Mouse (Mus musculus) lung, postnatal 0 days (tissue): ENCODE measurements at regions not wholly inside any gene's neighbourhood (a gene's known extent, or its start where the extent isn't known, plus 50 kb on each side); places are given as distances from the start of the nearest gene placed in this dataset.

Experiments used
- ATAC-seq: fragments of 200-750 bp; cut with Nextera tagmentation; 2 replicates; pipeline ENCODE4 v1.8.0; 2017; ENCODE audit warnings: moderate library complexity
- DNase-seq: peaks from one replicate; pipeline ENCODE4 v3.0.0-alpha.2; 2016; ENCODE audit warnings: low spot score
- H3K27ac ChIP-seq: fragments of 300-500 bp; sonication (generic); 2 replicates; pipeline ENCODE4 v1.5.1; 2014; ENCODE audit warnings: antibody characterized with exemption, mild to moderate bottlenecking, low read length, mixed read lengths
- H3K27me3 ChIP-seq: fragments of 300-500 bp; sonication (generic); replicated peaks from 2 replicates; pipeline ENCODE4 v1.6.1; 2014; ENCODE audit warnings: low read length, mixed read lengths; ENCODE audit not compliant: insufficient read depth
- H3K36me3 ChIP-seq: fragments of 300-500 bp; sonication (generic); 2 replicates; pipeline ENCODE4 v1.6.1; 2014; ENCODE audit warnings: low read length, mixed read lengths; ENCODE audit not compliant: insufficient read depth
- H3K4me1 ChIP-seq: fragments of 300-500 bp; sonication (generic); 2 replicates; pipeline ENCODE4 v1.6.1; 2014; ENCODE audit warnings: antibody characterized with exemption, low read depth, low read length, mixed read lengths; ENCODE audit not compliant: insufficient read depth
- H3K4me2 ChIP-seq: fragments of 300-500 bp; sonication (generic); replicated peaks from 2 replicates; pipeline ENCODE4 v1.6.1; 2014; ENCODE audit warnings: low read depth, mild to moderate bottlenecking, low read length, moderate library complexity, mixed read lengths
- H3K4me3 ChIP-seq: fragments of 300-500 bp; sonication (generic); 2 replicates; pipeline ENCODE4 v1.5.1; 2014; ENCODE audit warnings: low read depth, low read length
- H3K9ac ChIP-seq: fragments of 300-500 bp; sonication (generic); replicated peaks from 2 replicates; pipeline ENCODE4 v1.6.1; 2014; ENCODE audit warnings: low read depth, mild to moderate bottlenecking
- H3K9me3 ChIP-seq: fragments of 300-500 bp; sonication (generic); 2 replicates; pipeline ENCODE4 v1.6.1; 2016; ENCODE audit warnings: low read length, mixed read lengths
- CTCF ChIP-seq: IDR thresholded peaks from 2 replicates; pipeline ENCODE4 v1.5.1; 2016; ENCODE audit warnings: antibody characterized with exemption, mild to moderate bottlenecking
- EP300 ChIP-seq: IDR thresholded peaks from 2 replicates; pipeline ENCODE4 v1.6.1; 2016; ENCODE audit warnings: antibody characterized with exemption, mild to moderate bottlenecking, control low read depth
- WGBS: fragments of 180-500 bp; shearing (Covaris S2); extraction: QIAGEN DNeasy Blood & Tissue Kit; methylation state at CpG from one replicate; pipeline ENCODE4 v1.1.7; 2014; 5-methylcytosine and 5-hydroxymethylcytosine counted together

GRCm38 (mm10) chr15:13231550-13231949, 58.1 kb upstream of the Cdh6 start:
- H3K4me3 ChIP-seq, result no peak overlapping the region
- whole genome bisulfite sequencing, result 30% methylated on average over 4 of the region's 4 CpGs
- no peak for TF ChIP-seq EP300
- no peak for TF ChIP-seq CTCF
- H3K9ac ChIP-seq, result no peak overlapping the region
- ATAC-seq (no peak), DNase-seq (no peak)
- no peaks in the 10 kb centered on the region for H3K27me3 ChIP-seq
- H3K27ac ChIP-seq, result no peak overlapping the region
- H3K4me2 ChIP-seq, result no peak overlapping the region
- H3K9me3 ChIP-seq, result no peaks in the 10 kb centered on the region
- no peaks in the 10 kb centered on the region for H3K4me1 ChIP-seq
- no peaks in the 10 kb centered on the region for H3K36me3 ChIP-seq

GRCm38 (mm10) chr15:13228125-13228524, 54.6 kb upstream of the Cdh6 start:
- ATAC-seq, result no peak
- Histone ChIP-seq H3K27me3 (no peaks in the 10 kb centered on the region), H3K27ac (no peak overlapping the region)

More at GRCm38 (mm10) chr15:13228125-13228524, 54.6 kb upstream of the Cdh6 start:
- no peak for DNase-seq
- no peaks in the 10 kb centered on the region for H3K4me1 ChIP-seq
- H3K36me3 ChIP-seq, result no peaks in the 10 kb centered on the region
- H3K9ac ChIP-seq, result no peak overlapping the region
- no peak overlapping the region for H3K4me3 ChIP-seq
- no peaks in the 10 kb centered on the region for H3K9me3 ChIP-seq
- WGBS, result 90% methylated on average over 12 of the region's 12 CpGs
- no peak overlapping the region for H3K4me2 ChIP-seq
- TF ChIP-seq EP300, result no peak
- no peak for TF ChIP-seq CTCF
